Mouse (Mus musculus) 3T3-L1 (cell line): Measurements from ENCODE around the gene Il24.

Experiments
- DNase-seq: peaks from one replicate; pipeline ENCODE4 v3.0.0-alpha.2; 2015; ENCODE audit warnings: low read depth, low spot score

Il24 gene

DNA sequence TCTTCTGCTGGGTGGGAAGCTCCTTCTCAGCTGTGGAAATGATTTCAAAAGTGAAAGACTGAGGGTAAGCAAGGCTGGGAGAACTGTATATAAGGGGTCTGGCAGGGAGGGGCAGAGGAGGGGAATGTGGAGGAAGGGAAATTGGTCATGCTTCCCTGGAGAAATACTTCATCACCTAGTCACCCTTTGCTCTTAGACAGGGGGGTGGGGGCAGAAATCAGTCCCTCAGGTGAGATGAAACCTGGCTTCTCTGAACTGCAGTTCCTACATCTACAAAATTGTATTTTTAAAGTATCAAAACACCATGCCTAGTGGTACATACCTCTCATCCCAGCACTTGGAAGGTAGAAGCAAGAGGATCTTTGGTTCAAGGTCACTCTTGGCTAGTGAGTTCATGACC is at the start of gene Il24:
Gene Il24, minus strand, starts transcription at position 101 of the 400 bp plus-strand sequence.
- DNase-seq, result no peak

GRCm38 (mm10) chr1:130936351-130936750 is 49.1 kb upstream of the Il24 start:
- DNase-seq, result no peak

DNA sequence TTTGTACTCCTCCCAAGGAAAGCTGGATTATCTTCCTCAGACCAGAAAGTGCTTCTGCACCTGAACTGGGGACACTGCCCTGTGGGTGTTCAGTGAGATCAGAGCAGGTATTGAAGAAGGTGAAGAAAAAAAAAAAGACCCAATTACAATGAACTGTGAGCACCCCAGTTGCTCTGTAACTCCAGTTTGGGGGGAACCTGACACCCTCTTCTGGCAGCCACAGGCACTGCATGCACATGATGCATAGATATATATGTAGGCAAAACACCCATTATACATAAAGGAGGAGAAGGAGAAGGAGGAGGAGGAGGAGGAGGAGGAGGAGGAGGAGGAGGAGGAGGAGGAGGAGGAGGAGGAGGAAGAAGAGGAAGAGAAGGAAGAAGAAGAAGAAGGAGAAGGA is 39.2 kb upstream of the Il24 start:
- no peak for DNase-seq

- peak; percentile 62 for DNase-seq
Observed at GRCm38 (mm10) chr1:130918323-130918980, 31.2 kb upstream of the Il24 start.

- no peak for DNase-seq
Observed at GRCm38 (mm10) chr1:130911401-130912010, 24.3 kb upstream of the Il24 start, which contains the start of gene Il20. Gene Il20, minus strand, starts transcription at chr1:130911451.

DNA sequence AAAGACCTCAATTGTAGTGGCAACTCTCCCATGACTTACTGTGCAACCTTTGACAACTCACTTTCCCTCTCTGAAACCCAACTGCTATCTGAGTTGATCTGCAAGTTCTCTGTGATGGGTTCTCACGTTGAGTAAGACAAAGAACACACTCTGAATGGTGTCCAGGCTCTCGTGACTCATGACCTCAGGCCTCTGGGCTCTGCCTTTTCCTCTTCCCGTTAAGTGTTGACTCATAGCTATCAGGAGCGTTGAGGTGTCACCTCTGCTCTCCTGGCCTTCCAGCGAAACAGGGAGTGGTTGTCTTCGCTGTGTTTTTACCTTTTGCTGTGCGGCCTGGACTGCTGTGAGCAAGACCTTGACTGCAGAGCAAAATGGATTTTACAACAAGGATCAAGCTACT is 15.3 kb upstream of the Il24 start:
- peak; percentile 39 for DNase-seq

GRCm38 (mm10) chr1:130894468-130894867 is 7.2 kb upstream of the Il24 start:
- DNase-seq, result no peak

GRCm38 (mm10) chr1:130893329-130894040 is 6.2 kb upstream of the Il24 start:
- DNase-seq, result no peak

GRCm38 (mm10) chr1:130892446-130892845 is 5.2 kb upstream of the Il24 start:
- DNase-seq, result peak; percentile 71

- DNase-seq, result no peak
Observed at GRCm38 (mm10) chr1:130883146-130883545, 4.1 kb downstream of the Il24 start.

GRCm38 (mm10) chr1:130879927-130880326 is 7.3 kb downstream of the Il24 start:
- peak; percentile 45 for DNase-seq

DNA sequence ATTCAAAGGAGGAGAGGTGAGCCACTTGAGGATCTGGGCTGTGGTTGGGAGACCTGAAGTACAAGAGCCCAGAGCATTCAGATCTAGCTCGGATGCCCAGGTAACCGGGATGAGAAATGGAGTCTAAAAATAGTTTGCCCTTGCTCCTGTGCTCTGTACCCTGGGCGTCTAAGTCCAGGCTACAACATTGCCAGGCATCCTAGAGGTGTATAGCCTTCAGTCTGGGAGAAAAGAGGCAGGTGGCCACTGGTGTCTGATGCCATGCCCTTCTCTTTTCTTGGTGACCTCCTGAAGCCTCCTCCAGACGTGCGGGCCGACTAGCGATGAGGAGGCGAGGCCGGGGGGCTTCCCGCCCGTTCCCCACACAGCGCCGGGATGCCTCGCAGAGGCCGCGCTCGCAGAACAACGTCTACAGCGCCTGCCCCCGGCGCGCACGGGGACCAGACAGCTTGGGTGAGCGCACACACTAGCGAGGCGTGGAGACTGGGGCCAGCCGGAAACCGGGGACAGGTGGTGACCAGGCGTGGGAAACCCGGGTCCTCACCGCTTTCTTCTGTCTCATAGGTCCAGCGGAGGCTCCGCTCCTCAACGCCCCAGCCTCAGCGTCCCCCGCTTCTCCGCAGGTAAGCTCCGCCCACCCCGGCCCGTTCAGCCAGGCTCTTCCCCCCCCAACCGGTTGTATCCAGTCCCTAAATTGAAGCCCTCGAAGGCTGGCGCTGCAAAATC is 9.2 kb downstream of the Il24 start:
- no peak for DNase-seq

DNA sequence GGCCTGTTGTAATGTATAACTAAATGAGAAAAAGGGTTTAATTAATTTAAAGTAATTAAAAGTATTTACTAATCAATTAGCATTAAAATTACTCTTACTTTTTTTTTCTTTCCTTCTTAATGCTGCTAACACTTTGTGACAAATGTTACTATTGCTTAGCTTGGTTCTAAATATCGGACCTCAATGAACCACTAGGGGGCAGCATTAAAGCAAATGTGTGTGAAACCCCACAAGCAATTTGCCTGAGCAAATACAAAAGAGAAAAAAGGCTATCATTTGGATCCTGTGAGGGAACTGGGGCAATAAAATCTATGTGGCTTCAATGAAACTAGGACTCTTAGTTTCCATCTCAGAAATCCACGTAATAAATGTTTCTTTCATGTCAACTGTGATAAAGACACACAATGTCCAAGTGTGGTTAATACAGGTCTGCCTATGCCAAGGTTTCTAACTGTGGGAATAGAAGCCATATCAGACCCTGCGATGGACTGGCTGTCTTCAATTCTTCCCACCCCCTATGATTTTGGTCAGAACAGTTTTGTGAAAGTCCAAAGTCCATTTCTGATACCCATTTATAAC is 10.2 kb downstream of the Il24 start:
- DNase-seq, result peak; percentile 82

DNA sequence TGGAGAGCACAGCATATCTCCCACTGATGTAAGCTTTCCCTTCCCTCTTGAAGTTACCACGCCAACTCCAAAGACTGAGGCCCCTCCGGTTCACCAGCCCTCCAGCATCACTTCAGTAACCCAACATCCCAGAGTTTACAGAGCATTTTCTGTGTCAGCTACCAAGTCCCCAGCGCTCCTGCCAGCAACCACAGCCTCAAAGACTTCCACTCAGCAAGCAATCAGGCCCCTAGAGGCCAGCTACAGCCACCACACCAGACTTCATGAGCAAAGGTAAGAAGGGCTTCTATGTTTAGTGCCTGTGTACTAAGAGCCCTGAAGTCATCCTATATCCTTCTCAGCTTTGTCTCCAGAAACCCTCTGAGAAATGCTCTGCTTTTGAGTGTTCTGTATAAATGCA is 11.3 kb downstream of the Il24 start:
- DNase-seq, result peak; percentile 32

- peak; percentile 80 for DNase-seq
Observed at GRCm38 (mm10) chr1:130875139-130875538, 12.1 kb downstream of the Il24 start.

DNA sequence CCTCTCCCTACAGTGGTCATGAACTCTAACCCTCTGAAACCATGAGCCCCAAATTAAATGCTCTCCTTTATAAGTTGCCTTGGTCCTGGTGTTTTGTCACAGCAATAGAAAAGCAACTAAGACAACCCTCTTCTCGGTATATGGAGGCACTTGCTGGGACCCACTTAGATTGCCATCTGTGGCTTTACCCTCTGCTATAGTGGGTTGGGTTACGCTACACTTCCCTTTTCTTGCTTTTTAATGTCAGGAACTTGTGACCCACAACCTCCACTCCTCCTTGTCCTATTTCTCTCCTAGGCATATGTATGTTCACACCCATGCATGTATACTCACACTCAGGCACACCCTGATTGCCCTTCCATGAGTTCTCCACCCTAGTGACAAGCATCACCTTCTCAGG is 14.3 kb downstream of the Il24 start:
- DNase-seq, result no peak

- DNase-seq, result no peak
Observed at GRCm38 (mm10) chr1:130865541-130866221, 21.6 kb downstream of the Il24 start, which contains the start of gene Fcmr. Gene Fcmr, plus strand, starts transcription at chr1:130865669.

DNA sequence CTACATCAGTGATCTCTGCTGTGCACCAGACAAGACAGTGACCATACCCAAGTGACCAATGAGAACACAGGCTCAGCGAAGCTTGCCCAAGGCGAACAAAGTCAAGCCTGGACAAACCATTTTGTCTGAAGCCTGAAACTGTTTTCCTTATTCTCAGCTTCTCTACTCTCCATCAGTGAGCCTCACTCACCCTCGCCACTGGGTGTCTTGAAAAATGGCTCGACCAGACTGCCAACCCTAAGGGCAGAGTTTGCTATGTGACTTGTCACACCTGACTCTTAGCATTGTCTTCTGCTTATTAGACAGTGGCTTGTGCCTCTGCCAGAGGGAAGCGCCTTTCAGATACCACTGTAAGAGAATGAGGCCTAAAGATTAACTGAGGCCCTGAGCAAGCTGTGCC is 22.5 kb downstream of the Il24 start:
- no peak for DNase-seq

GRCm38 (mm10) chr1:130864238-130864637 is 23.0 kb downstream of the Il24 start:
- no peak for DNase-seq

DNA sequence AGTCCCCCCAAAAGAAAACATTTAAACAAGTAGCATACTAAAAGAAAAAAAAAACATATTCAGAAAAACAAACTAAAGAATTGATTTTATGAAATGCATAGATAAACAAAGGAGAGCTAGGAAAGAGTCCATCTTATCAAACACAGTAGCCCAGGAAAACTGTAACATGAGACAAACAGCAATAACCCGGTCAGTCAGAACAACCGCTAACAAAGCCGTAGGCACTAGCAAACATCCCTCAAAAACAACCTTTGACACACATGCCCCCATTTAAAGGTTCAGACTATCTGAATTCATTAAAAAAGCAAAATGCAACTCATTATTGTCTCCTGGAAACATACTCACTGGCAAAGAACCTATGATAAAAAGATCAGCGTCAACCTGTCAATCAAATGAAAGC is 29.8 kb downstream of the Il24 start:
- no peak for DNase-seq

- no peak for DNase-seq
Observed at GRCm38 (mm10) chr1:130855723-130856122, 31.5 kb downstream of the Il24 start.
